Mouse (Mus musculus) left cerebral cortex, adult 2 months (tissue): ENCODE results near the gene Cenpc1. TPM values are rescaled to one million over a fixed set of nuclear protein-coding genes. Genes with fewer than 3 reads are reported as not detected.

Experiments
- DNase-seq, 2 experiments: peaks; one replicate each; pipeline ENCODE4 v3.0.0; 2021 to 2022; ENCODE audit warnings: low spot score in 2 of 2, mixed read lengths in 1 of 2; ENCODE audit errors: extremely low spot score in 1 of 2
- H3K27ac ChIP-seq: fragments of 200-600 bp; 2 replicates; pipeline ENCODE4 v1.8.1; 2022
- H3K4me3 ChIP-seq: fragments of 200-600 bp; 2 replicates; pipeline ENCODE4 v1.8.1; 2022
- CTCF ChIP-seq: fragments of 200-600 bp; IDR thresholded peaks from 2 replicates; pipeline ENCODE4 v1.8.1; 2022; ENCODE audit warnings: antibody characterized with exemption, mild to moderate bottlenecking, moderate library complexity
- intact Hi-C: fragments of 180-260 bp; cut with DNase I; formaldehyde crosslinking; loops from one replicate; pipeline ENCODE4 v1.15.1; 2025
- total RNA-seq, 2 experiments: library from RNA; stranded (reverse); gene quantifications; 2 replicates each; pipeline ENCODE4 v1.2.3; 2021

The Cenpc1 gene
- total RNA-seq, 2 experiments from 2014 or later: 22.9 to 25.2 TPM

DNA sequence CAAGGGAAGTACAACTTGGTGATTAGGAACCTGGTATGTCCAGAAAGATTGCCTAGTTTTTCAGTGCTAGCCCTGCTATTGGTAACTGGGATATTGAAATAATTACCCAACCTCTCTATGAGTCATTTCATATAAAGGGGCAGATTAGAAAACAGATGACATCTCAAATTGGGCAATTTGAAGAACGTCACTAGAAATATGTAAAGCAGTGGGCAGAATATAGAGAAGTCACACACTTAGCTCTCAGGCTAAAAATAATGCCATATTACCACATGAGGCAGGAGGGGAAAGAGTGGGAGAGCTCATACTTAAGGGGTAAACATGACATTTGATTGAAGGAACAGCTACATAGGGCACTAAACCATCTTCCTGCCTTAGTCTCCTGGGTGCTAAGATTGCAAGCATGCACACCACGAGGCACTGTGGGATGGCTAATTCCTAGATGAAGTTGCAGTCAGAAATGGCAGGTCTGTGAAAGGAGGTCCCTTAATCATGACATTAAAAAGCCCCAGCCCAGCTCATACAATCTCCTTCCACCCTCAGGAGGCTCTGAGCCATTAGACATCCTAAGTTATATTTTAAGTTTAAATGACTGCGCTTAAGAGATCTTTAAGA is 13.4 kb upstream of the Cenpc1 start:
- intact Hi-C loops: no loop called here
- DNase-seq: no peak
- TF ChIP-seq CTCF: no peak
- H3K4me3 ChIP-seq: no peak overlapping the region
- no peak overlapping the region for H3K27ac ChIP-seq

DNA sequence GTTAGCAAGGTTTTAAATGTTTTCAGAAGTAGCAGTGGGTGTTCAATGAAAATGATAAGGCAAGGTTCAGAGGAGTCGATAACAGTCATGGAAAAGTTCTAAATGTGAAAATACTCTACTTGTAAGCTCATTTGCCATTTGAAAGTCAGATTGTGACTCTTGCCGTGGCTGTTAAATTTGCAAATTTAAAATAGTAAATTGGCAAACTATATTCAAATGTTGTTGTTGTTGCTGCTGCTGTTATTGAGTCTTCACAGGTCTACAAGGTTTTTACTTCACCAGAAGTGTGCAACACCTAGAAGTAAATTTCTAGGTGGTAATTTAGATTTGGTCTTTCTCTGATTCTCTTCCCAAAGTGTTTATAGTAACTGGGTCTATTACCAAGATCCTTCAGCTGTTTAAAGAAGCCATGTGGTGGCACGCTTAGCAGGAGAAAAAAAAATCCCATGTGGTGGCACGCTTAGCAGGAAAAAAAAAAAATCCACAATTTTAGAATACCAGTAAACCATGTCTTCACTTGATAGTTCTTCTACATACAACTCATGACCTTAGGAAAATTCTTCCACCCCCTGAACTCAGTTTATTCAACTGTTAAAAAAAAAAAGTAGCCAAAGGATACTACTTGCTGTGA is 7.5 kb upstream of the Cenpc1 start:
- no peak for TF ChIP-seq CTCF
- Histone ChIP-seq H3K4me3 (no peak overlapping the region), H3K27ac (no peak overlapping the region)
- DNase-seq: no peak
- intact Hi-C loops: no loop called here

DNA sequence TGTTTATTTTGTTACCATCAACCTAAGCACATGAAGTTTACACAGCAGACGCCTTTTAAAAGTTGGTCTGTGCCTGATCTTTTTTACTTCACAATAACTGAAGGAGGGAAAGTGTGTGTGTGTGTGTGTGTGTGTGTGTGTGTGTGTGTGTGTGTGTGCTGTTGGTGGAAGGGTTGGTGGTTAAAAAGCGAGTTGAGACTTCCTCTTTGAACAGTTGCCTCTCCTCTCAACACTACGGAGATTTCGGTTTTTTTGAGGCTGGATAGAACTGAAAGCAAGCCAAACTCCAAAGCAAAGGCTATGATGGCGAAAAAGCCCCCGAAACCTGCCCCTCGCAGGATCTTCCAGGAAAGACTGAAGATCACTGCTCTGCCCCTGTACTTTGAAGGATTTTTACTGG is 6.2 kb upstream of the Cenpc1 start, which contains the start of gene Stap1:
Gene Stap1 (plus strand): TSS at position 209 of the 400 bp plus-strand sequence.
- intact Hi-C loops: no loop called here
- no peak for DNase-seq

DNA sequence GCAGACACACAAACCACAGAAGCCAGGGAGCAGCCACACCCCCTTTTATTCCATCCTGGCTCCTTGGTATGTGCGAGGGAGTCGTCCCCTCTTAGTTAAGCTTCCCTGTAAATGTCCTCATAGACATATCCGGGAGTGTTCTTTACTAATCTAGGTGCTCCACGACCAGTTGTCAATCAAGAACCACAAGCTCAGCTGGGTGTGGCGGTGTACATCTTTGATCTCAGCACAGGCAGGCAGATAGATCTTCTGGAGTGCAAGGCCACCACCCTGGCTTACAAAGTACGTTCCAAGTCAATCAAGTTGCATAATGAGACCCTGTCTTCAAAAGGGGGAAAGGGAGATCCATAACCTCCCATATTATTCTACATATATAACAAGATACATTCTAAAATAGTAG is 3.7 kb upstream of the Cenpc1 start:
- Histone ChIP-seq H3K4me3 (no peak overlapping the region), H3K27ac (no peak overlapping the region)
- no peak for DNase-seq
- intact Hi-C loops: loop anchor here (5.0 to 10.0 kb wide), 2 partner anchors 38 to 736 kb away; partner anchors contain the start of gene Ythdc1
- TF ChIP-seq CTCF: no peak

More for the DNA sequence above, 6.2 kb upstream of the Cenpc1 start, which contains the start of gene Stap1:
- TF ChIP-seq CTCF: no peak
- no peak within 1 kb of the TSS for H3K4me3 ChIP-seq
- no peak within 1 kb of the TSS for H3K27ac ChIP-seq

DNA sequence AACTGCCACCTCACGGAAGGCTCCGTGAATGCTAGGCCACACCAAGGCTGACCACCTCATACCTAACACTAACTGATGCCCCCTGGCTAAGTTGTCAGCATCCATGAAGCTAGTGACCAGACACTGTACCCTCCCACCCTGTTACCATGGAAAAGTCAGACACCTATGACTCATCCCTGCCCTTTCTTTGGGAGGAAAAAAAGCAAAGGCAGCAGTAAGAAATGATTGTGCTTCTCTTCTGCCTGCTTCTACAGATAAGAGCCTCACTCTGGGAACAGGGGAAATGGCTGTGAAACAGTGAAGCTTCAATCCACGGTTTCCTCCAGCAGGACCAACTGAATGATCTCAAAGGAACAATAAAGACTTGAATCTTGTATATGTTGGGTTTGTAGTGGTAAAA is 3.1 kb upstream of the Cenpc1 start:
- intact Hi-C loops: loop anchor here (5.0 to 10.0 kb wide), 2 partner anchors 39 to 736 kb away; partner anchors contain the start of gene Ythdc1
- H3K4me3 ChIP-seq: no peak overlapping the region
- no peak for TF ChIP-seq CTCF
- no peak for DNase-seq
- H3K27ac ChIP-seq: no peak overlapping the region

DNA sequence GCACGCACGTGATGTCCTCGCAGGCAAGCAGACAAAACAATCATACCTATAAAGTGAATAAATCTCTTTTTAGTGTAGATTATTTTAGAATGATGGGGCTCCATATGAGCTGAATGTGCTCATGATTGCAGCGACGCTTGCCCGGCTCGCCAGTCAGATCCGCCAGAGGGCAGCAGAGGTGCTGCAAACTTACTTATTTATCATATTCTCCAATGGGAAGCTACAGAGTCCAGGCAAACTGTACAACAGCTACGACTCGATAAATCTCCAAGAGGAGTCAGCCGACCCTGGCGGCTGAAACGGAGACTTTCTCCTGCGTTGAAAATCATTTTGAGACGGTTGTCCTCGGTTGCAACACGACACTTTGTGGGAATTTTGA is 1.2 kb upstream of the Cenpc1 start:
- peak overlapping the region; percentile 30; the same call in 1 of the 2 replicates for H3K27ac ChIP-seq
- TF ChIP-seq CTCF: peak; percentile 95
- H3K4me3 ChIP-seq: peak overlapping the region; percentile 76
- peak; percentile 83 to 90 for DNase-seq
- intact Hi-C loops: loop anchor here (5.0 to 10.0 kb wide), 2 partner anchors 41 to 738 kb away; partner anchors contain the start of gene Ythdc1

DNA sequence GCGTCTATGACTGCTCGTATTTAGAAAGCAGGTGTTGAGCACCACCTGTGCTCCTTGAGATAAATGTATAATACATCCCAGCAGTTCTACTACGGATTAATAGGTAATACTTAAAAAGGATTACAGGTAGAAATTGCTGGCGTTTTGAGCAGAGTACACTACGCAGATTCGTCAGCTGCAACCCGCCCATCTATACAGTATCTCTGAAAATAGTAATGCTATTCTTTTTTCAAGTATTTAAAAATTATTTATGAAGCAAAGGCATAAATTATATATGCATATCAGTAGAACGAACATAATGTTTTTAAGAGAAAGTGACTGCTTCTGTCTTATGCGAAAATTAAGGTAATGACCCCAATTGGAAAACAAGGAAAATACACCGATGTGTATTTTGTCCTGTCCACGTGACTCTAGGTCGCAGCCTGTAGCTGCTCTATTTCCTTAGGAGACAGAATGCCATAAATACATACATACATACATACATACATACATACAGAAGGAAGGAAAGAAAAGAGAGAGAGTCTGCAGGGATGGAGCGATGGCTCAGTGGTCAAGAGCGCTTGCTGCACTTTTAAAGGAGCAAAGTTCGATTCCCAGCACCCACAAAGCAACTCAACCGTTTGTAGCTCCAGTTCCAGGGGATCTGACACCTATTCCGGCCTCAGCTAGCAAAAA is 630 bp upstream of the Cenpc1 start:
- no peak for TF ChIP-seq CTCF
- peak overlapping the region; percentile 45; the same call in 1 of the 2 replicates for H3K27ac ChIP-seq
- peak overlapping the region; percentile 76 for H3K4me3 ChIP-seq
- intact Hi-C loops: loop anchor here (1.0 to 10.0 kb wide), 3 partner anchors 41 to 739 kb away; partner anchors contain the start of genes Uba6 and Ythdc1
- DNase-seq: no peak

DNA sequence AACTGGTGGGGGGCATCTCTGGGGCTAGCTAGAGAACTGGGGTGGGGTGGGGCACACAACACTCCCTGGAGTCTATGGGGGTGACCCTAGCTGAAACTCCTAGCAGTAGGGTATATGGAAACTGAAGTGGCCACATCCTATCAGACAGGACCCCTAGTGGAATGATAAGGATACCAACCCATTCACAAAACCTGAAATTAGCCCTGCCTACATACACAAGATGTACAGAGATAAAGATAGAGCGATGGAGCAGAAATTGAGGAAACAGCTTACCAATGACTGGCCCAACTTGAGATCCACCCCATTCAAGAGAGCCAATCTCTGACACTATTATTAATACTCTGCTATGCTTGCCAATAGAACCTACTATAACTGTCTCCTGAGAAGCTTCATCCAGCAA is 1.9 kb downstream of the Cenpc1 start:
- no peak for DNase-seq
- intact Hi-C loops: loop anchor here (10.0 kb wide), 1 partner anchor 741 kb away; the partner anchor contains the start of gene Ythdc1
- no peak overlapping the region for H3K4me3 ChIP-seq
- H3K27ac ChIP-seq: no peak overlapping the region
- no peak for TF ChIP-seq CTCF

DNA sequence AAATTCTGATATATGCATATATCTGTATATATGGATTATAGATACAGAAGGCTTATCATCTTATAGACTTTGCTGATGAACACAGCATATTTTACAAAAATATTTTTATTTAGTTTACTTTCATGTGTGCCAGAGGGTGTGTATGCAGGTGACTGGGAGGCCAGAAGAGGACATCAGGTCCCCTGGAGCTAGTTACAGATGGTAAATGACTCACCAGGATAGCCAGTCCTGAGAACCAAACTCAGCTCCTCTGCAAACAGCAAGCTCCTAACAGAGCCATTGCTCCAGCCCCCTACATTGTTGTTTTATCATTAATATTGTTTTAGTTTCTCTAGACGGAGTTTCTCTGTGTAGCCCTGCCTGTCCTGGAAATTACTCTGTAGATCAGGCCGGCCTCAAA is 35.6 kb downstream of the Cenpc1 start:
- TF ChIP-seq CTCF: no peak
- H3K27ac ChIP-seq: no peak overlapping the region
- intact Hi-C loops: no loop called here
- DNase-seq: no peak
- H3K4me3 ChIP-seq: no peak overlapping the region

DNA sequence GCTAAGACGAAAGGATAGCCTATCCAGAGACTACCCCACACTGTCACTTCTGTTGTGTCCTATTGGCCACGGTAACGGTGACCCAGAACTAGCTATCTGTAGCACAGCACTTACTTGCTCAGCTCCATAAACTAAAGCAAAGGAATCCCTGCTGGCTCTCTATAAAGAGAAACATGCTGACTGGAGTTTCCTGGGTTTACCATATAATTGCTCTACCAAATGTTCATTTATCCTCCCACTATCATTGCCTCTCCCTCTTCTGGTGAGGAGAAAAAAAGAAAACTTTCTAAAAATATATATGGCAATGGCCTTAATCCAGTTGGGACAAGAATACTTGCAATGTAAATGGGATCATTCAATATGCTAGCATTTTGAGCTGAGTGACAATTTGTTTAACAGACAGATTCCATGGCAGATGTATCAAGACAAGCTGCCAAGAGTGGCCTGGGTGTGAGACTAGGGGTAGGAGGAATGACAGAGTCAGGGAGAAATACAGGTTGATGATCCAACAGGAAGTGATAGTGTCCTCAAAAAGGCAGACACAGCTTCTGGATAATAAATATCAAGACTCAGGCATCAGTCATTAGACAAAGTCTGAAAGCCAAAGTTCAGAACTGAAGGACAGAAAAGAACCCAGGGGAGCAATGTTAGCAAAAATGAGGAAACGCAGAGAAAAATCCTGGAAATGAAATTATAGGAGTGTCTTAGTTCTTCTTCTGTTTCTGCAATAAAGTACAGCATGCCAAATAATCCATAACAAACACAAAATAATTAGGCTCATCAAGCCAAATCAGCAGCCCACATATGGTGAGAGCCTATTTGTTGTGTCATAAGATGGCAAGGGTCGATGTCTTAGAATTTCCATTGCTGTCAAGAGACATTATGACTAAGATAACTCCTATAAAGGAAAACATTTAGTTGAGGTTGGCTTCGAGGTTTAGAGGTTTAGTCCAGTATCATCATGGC is 68.6 kb downstream of the Cenpc1 start:
- intact Hi-C loops: no loop called here
- H3K27ac ChIP-seq: no peak overlapping the region
- H3K4me3 ChIP-seq: no peak overlapping the region
- TF ChIP-seq CTCF: no peak
- no peak for DNase-seq

DNA sequence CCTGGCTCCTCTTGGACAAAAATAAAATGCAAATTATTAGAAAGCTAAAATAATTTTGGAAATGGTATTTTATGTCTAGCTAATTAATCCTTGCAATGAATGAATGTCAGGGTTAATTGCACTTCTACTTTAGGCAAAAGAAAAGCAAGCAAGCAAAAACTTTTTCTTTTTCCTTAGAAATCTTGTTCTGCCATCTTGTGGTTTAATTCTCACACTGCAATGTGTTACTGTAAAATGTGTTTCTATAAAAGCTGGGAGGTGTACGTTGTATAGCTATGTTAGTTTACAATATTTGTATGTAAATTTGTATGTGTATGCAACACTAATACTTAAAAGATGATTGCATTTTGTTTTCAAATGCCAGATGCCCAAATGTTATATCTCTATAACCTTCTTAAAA is 70.8 kb downstream of the Cenpc1 start:
- no peak overlapping the region for H3K27ac ChIP-seq
- DNase-seq: no peak
- peak; percentile 67 for TF ChIP-seq CTCF
- intact Hi-C loops: no loop called here
- H3K4me3 ChIP-seq: no peak overlapping the region
